Mouse (Mus musculus): ENCODE measurements at regions not wholly inside any gene's neighbourhood (a gene's known extent, or its start where the extent isn't known, plus 50 kb on each side); places are given as distances from the start of the nearest gene placed in this dataset.
A peak's percentile ranks its signal among the peaks of the same experiment; 100 is the strongest.

DNA sequence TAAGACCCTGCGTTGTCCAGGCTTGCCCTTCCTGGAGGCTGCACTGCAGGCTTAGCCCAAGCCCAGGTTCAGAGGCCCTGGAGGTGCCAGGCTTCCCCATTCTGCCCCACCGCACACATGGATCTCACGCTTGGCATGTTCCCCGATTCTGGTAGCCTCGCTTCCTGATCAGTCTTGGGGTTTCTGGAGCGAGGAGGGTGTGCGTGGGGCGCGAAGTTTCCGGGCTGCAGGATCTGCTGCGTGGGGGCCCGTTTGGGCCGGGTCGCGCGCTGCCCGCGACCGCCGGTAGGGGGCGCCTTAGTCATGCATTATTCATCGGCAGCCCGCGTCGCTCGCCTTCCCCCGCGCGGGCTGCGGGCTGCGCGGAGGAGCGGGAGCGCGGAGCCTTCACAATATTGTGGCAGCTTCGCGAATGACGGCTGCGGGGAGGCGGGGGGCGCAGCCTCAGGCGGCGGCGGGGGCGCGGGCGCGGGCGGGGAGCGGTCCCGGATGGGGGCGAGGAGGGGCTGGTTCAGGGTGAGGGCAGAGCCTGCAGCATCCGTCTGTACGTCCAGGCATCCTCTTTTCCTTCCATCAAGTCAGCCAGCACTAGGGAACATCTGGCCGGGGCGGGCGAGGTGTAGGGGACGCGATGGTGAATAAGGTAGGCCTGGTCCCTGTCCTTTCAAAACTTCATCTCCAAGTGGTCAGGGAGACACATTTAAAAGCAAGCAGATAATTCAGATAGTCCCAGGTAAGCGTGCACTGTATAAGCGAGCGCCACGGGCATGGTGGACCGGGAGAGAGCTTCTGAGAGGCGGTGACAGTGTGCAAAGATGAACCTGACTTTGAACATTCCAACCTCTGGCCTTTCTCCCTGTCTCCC lies 61.4 kb upstream of the Casz1 start:
- H3K27ac ChIP-seq (ENCODE audit: insufficient read depth, low read depth, low read length): no peak overlapping the region
- H3K4me1 ChIP-seq (ENCODE audit: control insufficient read depth, insufficient read depth, low read length): no peaks in the 10 kb centered on the region
- H3K27me3 ChIP-seq (replicated peaks; ENCODE audit: control insufficient read depth, insufficient read depth, low read length): no peaks in the 10 kb centered on the region
- peak; percentile 59 for TF ChIP-seq CTCF (conservative IDR thresholded peaks at IDR 0.05; ENCODE audit: insufficient read depth, insufficient read length, low read depth, low read length)
- TF ChIP-seq POLR2A (IDR thresholded peaks at IDR 0.05; ENCODE audit: low read depth, low read length): no peak
- no peak overlapping the region for H3K4me3 ChIP-seq (ENCODE audit: insufficient read depth, low read depth, low read length)
- no peaks in the 10 kb centered on the region for H3K36me3 ChIP-seq (ENCODE audit: control insufficient read depth, insufficient read depth, low read length)
- WGBS: 8% methylated on average over 65 of the region's 65 CpGs
- peak; percentile 65 for DNase-seq

DNA sequence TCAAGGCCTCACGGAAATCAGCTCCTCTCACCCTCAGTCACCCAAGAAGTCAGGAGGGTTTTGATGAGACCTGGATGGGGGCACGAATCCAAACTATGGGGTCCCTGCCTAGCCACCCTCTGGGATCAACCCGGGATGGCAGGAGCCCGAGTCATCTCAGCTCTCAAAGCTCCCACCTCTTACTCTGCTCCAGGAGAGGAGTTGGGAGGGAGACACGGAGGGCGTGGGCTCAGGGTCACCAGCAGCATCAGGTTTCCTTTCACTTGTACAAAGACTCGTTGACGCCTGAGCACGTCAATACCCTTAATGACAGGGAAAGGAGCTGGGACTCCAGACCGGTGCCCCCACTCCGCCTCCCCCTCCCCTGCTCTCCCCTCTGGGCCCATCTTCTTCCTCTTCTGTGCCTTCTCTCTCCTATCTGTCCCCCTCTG lies 60.8 kb upstream of the Casz1 start:
- Histone ChIP-seq H3K27ac (ENCODE audit: insufficient read depth, low read depth, low read length) (no peak overlapping the region), H3K27me3 (replicated peaks; ENCODE audit: control insufficient read depth, insufficient read depth, low read length) (no peaks in the 10 kb centered on the region), H3K36me3 (ENCODE audit: control insufficient read depth, insufficient read depth, low read length) (no peaks in the 10 kb centered on the region), H3K4me3 (ENCODE audit: insufficient read depth, low read depth, low read length) (no peak overlapping the region), H3K4me1 (ENCODE audit: control insufficient read depth, insufficient read depth, low read length) (no peaks in the 10 kb centered on the region)
- no peak for DNase-seq
- WGBS: 75% methylated on average over 11 of the region's 11 CpGs
- no peak for TF ChIP-seq POLR2A (IDR thresholded peaks at IDR 0.05; ENCODE audit: low read depth, low read length)
- no peak for TF ChIP-seq CTCF (conservative IDR thresholded peaks at IDR 0.05; ENCODE audit: insufficient read depth, insufficient read length, low read depth, low read length)

DNA sequence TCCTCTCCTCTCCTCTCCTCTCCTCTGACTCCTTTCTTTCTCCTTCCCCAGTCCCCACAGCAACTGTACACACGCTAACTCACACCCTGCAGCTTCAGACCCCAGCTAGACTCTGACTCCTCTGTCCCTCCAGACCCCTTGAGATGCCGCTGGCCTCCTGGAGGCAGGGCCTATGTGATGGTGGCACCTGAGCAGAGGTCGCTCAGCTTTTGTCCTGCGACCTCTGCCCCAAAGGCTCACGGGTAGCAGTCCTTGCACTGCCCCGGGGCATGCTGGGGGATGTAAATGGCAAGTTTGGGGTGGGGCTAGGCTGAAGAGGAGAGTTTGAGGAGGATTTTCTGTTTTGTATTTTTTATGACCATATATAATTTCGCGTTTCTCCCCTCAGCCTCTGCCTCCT lies 60.2 kb upstream of the Casz1 start:
- H3K4me1 ChIP-seq (ENCODE audit: control insufficient read depth, insufficient read depth, low read length): no peaks in the 10 kb centered on the region
- no peak for DNase-seq
- 86% methylated on average over 8 of the region's 8 CpGs for WGBS
- H3K27me3 ChIP-seq (replicated peaks; ENCODE audit: control insufficient read depth, insufficient read depth, low read length): no peaks in the 10 kb centered on the region
- no peak overlapping the region for H3K27ac ChIP-seq (ENCODE audit: insufficient read depth, low read depth, low read length)
- TF ChIP-seq POLR2A (IDR thresholded peaks at IDR 0.05; ENCODE audit: low read depth, low read length): no peak
- TF ChIP-seq CTCF (conservative IDR thresholded peaks at IDR 0.05; ENCODE audit: insufficient read depth, insufficient read length, low read depth, low read length): no peak
- no peaks in the 10 kb centered on the region for H3K36me3 ChIP-seq (ENCODE audit: control insufficient read depth, insufficient read depth, low read length)
- no peak overlapping the region for H3K4me3 ChIP-seq (ENCODE audit: insufficient read depth, low read depth, low read length)

DNA sequence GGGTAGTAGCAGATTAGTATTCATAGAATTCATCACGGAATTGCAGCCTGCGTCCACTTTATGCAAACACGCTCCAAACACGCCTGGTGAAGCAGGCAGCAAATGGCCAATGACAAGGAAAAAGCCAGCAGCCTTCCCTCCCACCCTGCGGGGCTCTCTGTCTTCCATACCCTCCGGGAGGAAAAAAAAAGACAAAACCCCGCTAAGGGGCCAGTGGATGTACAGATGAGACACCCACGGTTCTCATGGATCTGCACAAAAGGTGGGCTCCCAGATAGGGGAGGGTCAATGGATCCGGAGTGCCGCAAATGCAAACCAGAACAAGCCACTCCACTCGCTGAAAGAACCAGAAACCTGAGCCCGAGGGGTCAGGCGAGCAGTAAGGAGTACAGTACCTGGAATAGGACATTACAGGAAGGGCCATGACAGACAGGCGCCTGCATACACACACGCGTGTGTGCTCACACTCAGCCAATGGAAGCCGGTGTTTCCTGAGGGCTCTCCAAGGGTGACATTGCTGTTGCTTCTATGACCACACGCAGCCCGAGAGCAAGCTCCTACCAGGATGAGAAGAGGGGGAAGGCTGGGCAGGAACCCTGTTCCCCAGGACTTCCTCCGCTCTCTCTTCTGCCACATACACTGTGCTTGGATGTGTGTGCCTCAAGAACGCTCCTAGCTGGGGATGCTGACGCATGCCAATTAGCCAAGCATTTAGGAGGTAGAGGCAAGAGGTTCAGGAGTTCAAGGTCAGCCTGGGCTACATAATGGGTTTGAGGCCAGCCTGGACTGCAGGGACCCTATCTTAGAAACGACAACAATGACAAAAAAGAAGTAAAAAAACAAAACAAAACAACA lies 57.5 kb upstream of the Casz1 start:
- H3K4me1 ChIP-seq (ENCODE audit: control insufficient read depth, insufficient read depth, low read length): no peaks in the 10 kb centered on the region
- TF ChIP-seq CTCF (conservative IDR thresholded peaks at IDR 0.05; ENCODE audit: insufficient read depth, insufficient read length, low read depth, low read length): no peak
- no peak for TF ChIP-seq POLR2A (IDR thresholded peaks at IDR 0.05; ENCODE audit: low read depth, low read length)
- 42% methylated on average over 23 of the region's 23 CpGs for WGBS
- DNase-seq: no peak
- H3K27ac ChIP-seq (ENCODE audit: insufficient read depth, low read depth, low read length): no peak overlapping the region
- H3K4me3 ChIP-seq (ENCODE audit: insufficient read depth, low read depth, low read length): no peak overlapping the region
- H3K36me3 ChIP-seq (ENCODE audit: control insufficient read depth, insufficient read depth, low read length): no peaks in the 10 kb centered on the region
- no peaks in the 10 kb centered on the region for H3K27me3 ChIP-seq (replicated peaks; ENCODE audit: control insufficient read depth, insufficient read depth, low read length)

DNA sequence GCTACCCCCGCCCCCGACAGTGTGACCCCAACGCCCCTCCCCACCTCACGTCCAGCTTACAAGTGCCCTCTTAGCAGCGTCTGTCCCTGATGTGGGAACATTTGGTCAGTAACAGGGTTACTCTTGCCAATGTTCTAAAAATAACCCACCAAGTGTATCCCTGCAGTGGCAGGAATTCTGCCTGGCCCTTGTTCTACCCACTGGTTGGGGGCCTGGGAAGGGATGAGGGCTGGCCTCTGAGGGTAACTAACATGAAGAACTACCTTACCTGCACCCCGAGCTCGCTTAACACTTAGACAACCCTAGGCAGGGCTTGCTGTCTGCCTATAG lies 56.9 kb upstream of the Casz1 start:
- no peak for DNase-seq
- no peaks in the 10 kb centered on the region for H3K36me3 ChIP-seq (ENCODE audit: control insufficient read depth, insufficient read depth, low read length)
- H3K27ac ChIP-seq (ENCODE audit: insufficient read depth, low read depth, low read length): no peak overlapping the region
- 76% methylated on average over 7 of the region's 7 CpGs for WGBS
- no peaks in the 10 kb centered on the region for H3K27me3 ChIP-seq (replicated peaks; ENCODE audit: control insufficient read depth, insufficient read depth, low read length)
- no peak overlapping the region for H3K4me3 ChIP-seq (ENCODE audit: insufficient read depth, low read depth, low read length)
- TF ChIP-seq CTCF (conservative IDR thresholded peaks at IDR 0.05; ENCODE audit: insufficient read depth, insufficient read length, low read depth, low read length) (no peak), POLR2A (IDR thresholded peaks at IDR 0.05; ENCODE audit: low read depth, low read length) (no peak)
- no peaks in the 10 kb centered on the region for H3K4me1 ChIP-seq (ENCODE audit: control insufficient read depth, insufficient read depth, low read length)

DNA sequence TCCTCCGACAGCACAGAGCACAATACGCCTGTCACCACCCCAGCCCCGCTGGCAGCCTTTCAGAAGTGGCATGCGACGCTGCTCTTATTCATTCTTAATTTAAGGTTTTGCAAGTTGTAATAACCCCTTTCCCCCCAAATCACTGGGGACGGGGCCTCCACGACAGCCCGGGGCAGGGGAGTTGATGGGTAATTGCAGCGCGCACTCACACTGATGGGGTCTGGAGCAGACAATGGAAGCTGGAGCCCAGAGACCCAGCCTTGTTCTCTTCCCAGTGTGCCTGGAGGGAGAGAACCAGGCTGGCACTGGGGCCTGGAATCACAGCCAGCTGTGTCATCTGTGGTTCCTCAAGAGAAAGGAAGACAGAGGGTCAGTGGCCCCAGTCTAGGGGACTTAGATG lies 54.2 kb upstream of the Casz1 start:
- no peak for DNase-seq
- WGBS: 86% methylated on average over 10 of the region's 10 CpGs

DNA sequence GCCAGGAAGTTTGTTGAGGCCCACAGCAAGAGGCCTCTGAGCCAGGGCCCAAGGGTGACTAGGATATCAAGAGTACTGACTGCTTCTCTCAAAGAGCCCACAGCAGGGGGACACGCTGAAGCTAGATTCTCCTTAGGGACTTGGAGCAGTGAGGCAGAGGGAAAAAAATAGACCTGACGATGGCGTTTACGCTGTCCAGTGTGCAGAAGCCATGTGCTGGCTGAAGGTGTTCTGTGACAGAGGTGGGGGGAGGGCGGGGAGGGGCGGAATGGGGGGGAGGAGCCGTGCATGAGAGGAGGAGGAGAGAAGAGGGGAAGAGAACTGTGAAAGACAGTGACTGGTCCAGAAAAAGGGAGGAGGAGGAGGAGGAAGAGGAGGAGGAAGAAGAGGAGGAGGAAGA lies 52.6 kb upstream of the Casz1 start:
- no peak for DNase-seq
- WGBS: 64% methylated on average over 7 of the region's 7 CpGs
- no peaks in the 10 kb centered on the region for H3K4me1 ChIP-seq (ENCODE audit: control insufficient read depth, insufficient read depth, low read length)
- no peak overlapping the region for H3K4me3 ChIP-seq (ENCODE audit: insufficient read depth, low read depth, low read length)
- TF ChIP-seq CTCF (conservative IDR thresholded peaks at IDR 0.05; ENCODE audit: insufficient read depth, insufficient read length, low read depth, low read length): no peak
- no peak for TF ChIP-seq POLR2A (IDR thresholded peaks at IDR 0.05; ENCODE audit: low read depth, low read length)
- H3K27ac ChIP-seq (ENCODE audit: insufficient read depth, low read depth, low read length): no peak overlapping the region
- no peaks in the 10 kb centered on the region for H3K27me3 ChIP-seq (replicated peaks; ENCODE audit: control insufficient read depth, insufficient read depth, low read length)
- no peaks in the 10 kb centered on the region for H3K36me3 ChIP-seq (ENCODE audit: control insufficient read depth, insufficient read depth, low read length)

More for the DNA sequence above, 54.2 kb upstream of the Casz1 start:
- Histone ChIP-seq H3K27me3 (replicated peaks; ENCODE audit: control insufficient read depth, insufficient read depth, low read length) (no peaks in the 10 kb centered on the region), H3K27ac (ENCODE audit: insufficient read depth, low read depth, low read length) (no peak overlapping the region), H3K36me3 (ENCODE audit: control insufficient read depth, insufficient read depth, low read length) (no peaks in the 10 kb centered on the region), H3K4me3 (ENCODE audit: insufficient read depth, low read depth, low read length) (no peak overlapping the region), H3K4me1 (ENCODE audit: control insufficient read depth, insufficient read depth, low read length) (no peaks in the 10 kb centered on the region)
- TF ChIP-seq CTCF (conservative IDR thresholded peaks at IDR 0.05; ENCODE audit: insufficient read depth, insufficient read length, low read depth, low read length) (no peak), POLR2A (IDR thresholded peaks at IDR 0.05; ENCODE audit: low read depth, low read length) (no peak)

Data from kidney, adult 2 months (tissue).